Mouse (Mus musculus) bone marrow, adult 2 months (tissue): ENCODE measurements at regions not wholly inside any gene's neighbourhood (a gene's known extent, or its start where the extent isn't known, plus 50 kb on each side); places are given as distances from the start of the nearest gene placed in this dataset.
A peak's percentile ranks its signal among the peaks of the same experiment; 100 is the strongest.

Source experiments
- H3K27ac ChIP-seq: fragments of 200-500 bp; 2 replicates; pipeline ENCODE4 v1.5.1; 2012; ENCODE audit warnings: low read depth, mild to moderate bottlenecking, control low read depth, inconsistent platforms, low read length; ENCODE audit not compliant: control insufficient read depth, poor library complexity, insufficient read depth
- H3K4me1 ChIP-seq: fragments of 200-500 bp; 2 replicates; pipeline ENCODE4 v1.6.1; 2011; ENCODE audit warnings: low read length; ENCODE audit not compliant: control insufficient read depth, insufficient read depth
- H3K4me3 ChIP-seq: fragments of 200-500 bp; replicated peaks from 2 replicates; pipeline ENCODE3; 2011; ENCODE audit warnings: mild to moderate bottlenecking, low read depth, low read length, control low read depth; ENCODE audit not compliant: control insufficient read depth
- CTCF ChIP-seq: fragments of 200-500 bp; IDR thresholded peaks from 2 replicates; pipeline ENCODE4 v1.5.1; 2011; ENCODE audit warnings: low read length, control low read depth; ENCODE audit not compliant: control insufficient read depth, insufficient read depth
- POLR2A ChIP-seq: fragments of 200-500 bp; IDR thresholded peaks from 2 replicates; pipeline ENCODE4 v1.6.1; 2011; ENCODE audit warnings: low read depth, mild to moderate bottlenecking, control low read depth, low read length, borderline replicate concordance; ENCODE audit not compliant: control insufficient read depth
- WGBS: fragments of 180-500 bp; shearing (Covaris S2); methylation state at CpG from one replicate; pipeline ENCODE4 v1.1.7; 2018; 5-methylcytosine and 5-hydroxymethylcytosine counted together

DNA sequence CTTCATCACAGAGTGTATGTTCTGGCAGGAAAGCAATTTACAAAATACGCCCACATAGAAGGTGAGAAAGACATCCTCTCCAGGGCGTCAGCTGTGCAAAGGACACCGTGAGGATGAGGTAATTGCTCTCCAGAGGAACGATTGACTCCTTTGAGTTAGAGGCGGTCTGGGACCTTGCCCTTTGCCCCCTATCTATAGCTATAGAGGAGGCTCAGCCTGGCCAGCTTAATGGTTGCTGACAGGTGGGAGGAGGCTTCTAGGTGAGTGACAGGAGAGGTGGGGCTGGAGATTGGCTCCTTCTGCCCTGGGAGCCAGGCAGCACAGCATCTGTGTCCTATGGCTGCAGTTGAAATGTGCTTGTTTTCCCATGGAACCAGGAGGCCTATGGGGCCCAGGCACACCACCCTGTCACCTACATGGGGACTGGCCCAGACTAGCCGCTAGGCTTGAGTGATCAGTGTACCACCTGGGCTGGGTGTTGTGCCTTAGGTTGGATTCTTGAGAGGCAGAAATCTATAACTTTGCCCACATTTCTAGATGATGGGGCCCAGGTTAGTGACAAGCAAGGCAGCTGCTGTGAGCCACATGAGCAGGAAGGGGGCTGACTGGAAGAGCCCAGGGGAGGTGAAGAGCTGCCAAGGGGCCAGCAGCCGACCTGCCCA is 113.2 kb upstream of the Eef2kmt start:
- Histone ChIP-seq H3K4me3 (no peak overlapping the region), H3K27ac (no peak overlapping the region), H3K4me1 (no peaks in the 10 kb centered on the region)
- TF ChIP-seq POLR2A (no peak), CTCF (no peak)
- 74% methylated on average over 7 of the region's 7 CpGs for WGBS

DNA sequence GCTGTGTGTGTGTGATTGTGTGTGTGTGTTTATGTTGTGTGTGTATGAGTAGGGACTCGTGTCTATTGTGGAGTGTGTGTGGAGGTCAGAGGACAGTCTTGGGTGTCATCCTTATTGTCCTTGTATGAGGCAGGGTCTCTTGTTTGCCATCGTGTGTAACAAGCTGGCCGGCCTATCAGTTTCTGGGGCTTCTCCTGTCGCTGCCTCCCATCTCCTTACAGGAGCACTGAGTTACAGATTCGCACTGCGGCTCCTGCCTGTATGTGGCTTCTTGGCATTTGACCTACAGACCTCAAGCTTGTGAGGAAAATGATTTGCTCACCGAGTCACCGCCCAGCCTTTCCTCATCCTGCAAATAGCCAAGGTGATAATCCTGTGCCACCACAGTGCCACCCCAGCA is 112.6 kb upstream of the Eef2kmt start:
- H3K4me1 ChIP-seq, result no peaks in the 10 kb centered on the region

DNA sequence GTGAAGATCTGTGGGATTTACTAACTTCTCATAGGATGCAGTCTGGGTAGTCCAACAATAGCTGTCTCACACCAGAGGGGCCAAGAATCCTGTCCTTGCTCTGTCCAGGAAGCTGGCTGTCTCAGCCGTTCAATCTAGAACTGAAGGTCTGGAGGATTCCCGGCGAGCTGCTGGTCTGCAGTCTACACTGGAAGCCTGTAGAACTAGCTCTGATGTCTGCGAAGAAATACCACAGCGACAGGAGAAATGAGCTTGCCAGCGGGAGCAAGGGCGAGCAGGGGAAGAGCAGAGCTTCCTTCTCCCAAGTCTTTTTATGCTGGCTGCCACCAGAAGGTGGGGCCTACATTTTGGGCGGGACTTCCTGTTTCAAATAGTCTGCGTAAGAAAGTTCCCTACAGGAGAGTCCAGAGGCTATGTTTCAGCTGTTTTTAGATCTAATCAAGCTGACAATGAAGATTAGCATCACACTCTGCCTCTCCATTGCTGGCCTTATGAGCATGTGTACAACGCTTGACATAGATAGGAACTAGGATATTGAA is 111.9 kb upstream of the Eef2kmt start:
- Histone ChIP-seq H3K4me1 (no peaks in the 10 kb centered on the region), H3K27ac (no peak overlapping the region), H3K4me3 (no peak overlapping the region)
- TF ChIP-seq POLR2A (no peak), CTCF (no peak)
- WGBS, result 35% methylated on average over 10 of the region's 10 CpGs

More for the DNA sequence above, 112.6 kb upstream of the Eef2kmt start:
- no peak overlapping the region for H3K4me3 ChIP-seq
- WGBS, result 81% methylated on average over 8 of the region's 8 CpGs
- no peak overlapping the region for H3K27ac ChIP-seq
- TF ChIP-seq CTCF (no peak), POLR2A (no peak)

DNA sequence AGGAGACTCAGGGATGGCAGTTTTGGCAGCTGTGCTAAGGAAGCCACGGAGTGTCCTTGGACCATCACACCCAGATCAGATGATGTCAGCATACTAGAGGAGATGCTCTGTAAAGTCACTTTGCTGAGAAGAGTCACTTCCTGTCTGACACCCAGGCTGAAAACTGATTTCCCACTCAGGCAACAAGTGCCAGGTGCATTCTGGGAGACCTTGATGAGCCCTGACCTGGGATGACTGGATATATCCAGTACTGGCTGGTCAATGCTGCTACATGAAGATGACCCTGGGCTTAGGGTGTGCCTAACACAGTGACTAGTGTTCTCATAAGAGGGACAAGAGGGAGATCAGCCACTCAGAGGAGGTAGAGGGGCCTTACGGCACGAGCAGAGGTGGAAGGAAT is 110.2 kb upstream of the Eef2kmt start:
- 73% methylated on average over 3 of the region's 3 CpGs for WGBS
- H3K27ac ChIP-seq, result no peak overlapping the region
- no peak for TF ChIP-seq POLR2A
- TF ChIP-seq CTCF, result no peak
- no peaks in the 10 kb centered on the region for H3K4me1 ChIP-seq
- H3K4me3 ChIP-seq, result no peak overlapping the region

DNA sequence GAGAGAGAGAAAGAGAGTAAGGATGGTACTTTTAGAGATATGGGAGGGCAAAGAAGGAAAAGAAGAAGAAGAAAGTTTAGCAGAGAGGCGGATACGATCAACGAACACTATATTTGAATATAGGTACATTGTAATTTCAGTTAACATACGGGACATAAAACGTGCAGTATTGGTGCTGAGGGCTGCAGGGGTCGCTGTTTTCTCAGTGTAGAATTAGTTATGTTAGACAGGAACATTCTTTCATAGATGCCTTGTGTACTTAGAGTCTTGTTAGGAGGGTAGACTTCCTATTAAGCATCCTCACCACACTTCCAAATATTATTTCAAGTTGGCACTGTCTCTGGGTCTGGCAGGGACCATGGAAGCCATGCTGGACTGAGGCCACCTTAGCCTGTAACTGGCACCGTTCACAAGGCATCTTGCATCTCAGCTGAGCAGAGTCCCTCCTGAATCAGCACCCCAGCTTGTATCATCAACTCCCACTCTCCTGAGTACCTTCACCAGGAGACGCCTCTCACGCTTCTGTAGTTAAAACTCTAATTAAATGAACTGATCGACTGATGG is 107.3 kb upstream of the Eef2kmt start:
- Histone ChIP-seq H3K4me3 (no peak overlapping the region), H3K4me1 (peaks cover 1% of the 10 kb centered on the region; the same call in 1 of the 2 replicates), H3K27ac (no peak overlapping the region)
- 70% methylated on average over 10 of the region's 10 CpGs for WGBS
- TF ChIP-seq CTCF (no peak), POLR2A (no peak)

DNA sequence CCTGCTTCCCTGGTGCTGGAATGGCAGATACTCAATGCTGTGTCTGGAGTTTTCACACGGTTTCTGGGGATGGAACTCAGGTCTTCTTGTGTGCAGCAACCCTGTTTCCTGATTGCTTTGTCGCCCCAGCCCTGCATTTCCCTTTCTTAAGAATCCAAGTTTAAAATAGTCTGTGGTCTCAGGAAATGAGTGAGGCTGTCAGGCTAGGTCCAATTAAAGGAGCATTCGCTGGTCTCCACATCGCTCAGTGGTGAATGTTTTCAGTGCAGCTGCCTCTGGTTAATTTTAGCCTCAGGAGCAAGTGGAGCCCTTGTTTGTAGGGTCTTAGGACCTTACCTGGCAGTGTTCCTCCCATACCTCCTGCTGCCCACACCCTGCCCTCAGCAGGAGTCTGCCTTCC is 103.4 kb upstream of the Eef2kmt start:
- 2% methylated on average over 4 of the region's 4 CpGs for WGBS
- TF ChIP-seq POLR2A (no peak), CTCF (no peak)
- Histone ChIP-seq H3K4me3 (no peak overlapping the region), H3K27ac (no peak overlapping the region), H3K4me1 (peaks cover 1% of the 10 kb centered on the region; the same call in 1 of the 2 replicates)

DNA sequence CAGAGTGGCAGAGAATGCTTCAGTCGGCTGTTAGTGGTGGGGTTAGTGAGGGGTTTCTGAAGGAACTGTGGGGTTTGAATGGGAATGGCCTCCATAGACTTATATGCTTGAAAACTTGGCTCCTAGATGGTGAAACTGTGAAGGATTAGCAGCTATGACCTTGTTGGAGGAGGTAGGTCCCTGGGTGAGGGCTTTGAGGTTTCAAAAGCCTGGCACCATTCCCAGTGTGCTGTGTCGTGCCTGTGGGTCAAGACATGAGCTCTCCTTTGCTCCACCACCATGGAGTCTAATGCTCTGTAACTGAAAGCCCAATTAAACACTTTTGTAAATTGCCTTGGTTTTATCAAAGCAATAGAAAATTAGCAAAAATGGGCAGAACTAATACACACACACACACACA is 98.1 kb upstream of the Eef2kmt start:
- Histone ChIP-seq H3K27ac (no peak overlapping the region), H3K4me3 (no peak overlapping the region), H3K4me1 (no peaks in the 10 kb centered on the region)
- TF ChIP-seq POLR2A (no peak), CTCF (no peak)
- 44% methylated on average over 2 of the region's 2 CpGs for WGBS

DNA sequence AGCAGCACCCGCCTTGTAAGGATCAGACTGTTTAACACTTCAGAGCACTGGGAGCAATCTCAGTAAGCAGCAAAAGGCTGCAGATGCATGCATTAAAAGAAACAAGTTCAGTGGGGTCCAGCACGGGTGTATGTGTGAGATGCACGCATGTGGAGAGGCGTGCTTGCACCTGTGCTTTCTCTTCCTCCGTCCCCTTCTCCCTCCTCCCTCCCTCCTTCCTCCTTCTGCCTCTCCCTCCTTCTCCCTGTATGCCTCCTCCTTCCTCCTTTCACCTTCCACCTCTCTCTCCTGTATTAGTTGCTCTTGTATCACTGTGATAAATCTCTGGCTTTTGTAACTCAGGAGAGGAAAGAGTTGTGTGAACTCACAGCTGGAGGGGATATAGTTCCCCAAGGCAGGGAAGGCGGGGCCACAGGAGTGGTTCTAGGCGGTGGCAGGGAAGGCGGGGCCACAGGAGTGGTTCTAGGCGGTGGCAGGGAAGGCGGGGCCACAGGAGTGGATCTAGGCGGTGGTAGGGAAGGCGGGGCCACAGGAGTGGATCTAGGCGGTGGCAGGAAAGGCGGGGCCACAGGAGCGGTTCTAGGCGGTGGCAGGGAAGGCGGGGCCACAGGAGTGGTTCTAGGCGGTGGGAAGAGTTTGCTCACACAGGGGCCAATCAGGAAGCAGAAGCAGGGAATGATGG is 96.2 kb upstream of the Eef2kmt start:
- TF ChIP-seq CTCF, result no peak
- TF ChIP-seq POLR2A, result no peak
- no peaks in the 10 kb centered on the region for H3K4me1 ChIP-seq
- 5% methylated on average over 18 of the region's 18 CpGs for WGBS
- H3K4me3 ChIP-seq, result peak overlapping the region; percentile 2
- H3K27ac ChIP-seq, result no peak overlapping the region
